Mouse (Mus musculus) kidney, postnatal 14 days (tissue): Measurements from ENCODE around the gene Hist1h2af.
"Not testable (repeated sequence)": the region's sequence is repeated elsewhere in the genome, so short reads cannot be mapped to it uniquely, and the experiment has no call there.

Experiments
- DNase-seq: peaks from one replicate; pipeline ENCODE4 v3.0.0; 2022; ENCODE audit warnings: mixed read lengths

Hist1h2af gene

GRCm38 (mm10) chr13:23536076-23536822, 2.5 kb downstream of the Hist1h2af start:
- DNase-seq = no peak

- no peak for DNase-seq
Measured at GRCm38 (mm10) chr13:23537006-23537710, 3.5 kb downstream of the Hist1h2af start.

- DNase-seq = no peak
Measured at GRCm38 (mm10) chr13:23538249-23538648, 4.5 kb downstream of the Hist1h2af start.

GRCm38 (mm10) chr13:23539821-23540220, 6.1 kb downstream of the Hist1h2af start:
- not testable (repeated sequence) for DNase-seq

DNA sequence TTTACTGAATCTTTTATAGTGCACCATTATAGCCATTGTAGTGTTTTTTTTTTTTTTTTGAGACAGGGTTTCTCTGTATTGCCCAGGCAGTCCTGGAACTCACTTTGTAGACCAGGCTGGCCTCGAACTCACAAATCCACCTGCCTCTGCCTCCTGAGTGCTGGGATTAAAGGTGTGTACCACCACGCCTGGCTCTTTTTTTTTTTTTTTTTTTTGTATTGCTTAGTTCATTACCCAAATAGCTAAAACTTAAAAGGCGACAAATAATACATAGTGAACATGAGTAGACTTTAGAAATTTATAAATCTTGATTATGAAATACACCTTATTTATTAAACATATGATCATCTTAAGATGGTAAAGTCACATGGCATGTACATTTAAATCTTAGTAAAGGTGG, 7.8 kb downstream of the Hist1h2af start:
- DNase-seq = no peak

- DNase-seq = not testable (repeated sequence)
Measured at GRCm38 (mm10) chr13:23542225-23542980, 8.7 kb downstream of the Hist1h2af start.

DNA sequence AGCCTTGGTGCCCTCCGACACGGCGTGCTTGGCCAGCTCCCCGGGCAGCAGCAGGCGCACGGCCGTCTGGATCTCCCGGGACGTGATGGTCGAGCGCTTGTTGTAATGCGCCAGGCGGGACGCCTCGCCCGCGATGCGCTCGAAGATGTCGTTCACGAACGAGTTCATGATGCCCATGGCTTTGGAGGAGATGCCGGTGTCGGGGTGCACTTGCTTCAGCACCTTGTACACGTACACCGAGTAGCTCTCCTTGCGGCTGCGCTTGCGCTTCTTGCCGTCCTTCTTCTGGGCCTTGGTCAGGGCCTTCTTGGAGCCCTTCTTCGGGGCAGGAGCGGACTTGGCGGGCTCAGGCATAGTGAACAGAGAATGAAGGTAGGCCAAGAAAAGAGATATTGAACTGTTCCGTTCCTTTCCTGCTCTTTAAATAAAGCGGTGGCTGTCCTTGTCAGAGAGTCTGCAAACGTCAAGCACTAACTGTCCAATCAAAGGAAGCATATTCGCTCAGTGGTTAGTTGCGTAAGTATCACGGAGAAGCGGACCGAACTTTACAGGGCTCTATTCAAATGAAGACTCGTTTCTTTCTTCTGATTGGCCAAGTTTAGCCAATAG, 9.4 kb downstream of the Hist1h2af start, which contains the start of gene Hist1h2bh:
Hist1h2bh (minus strand) TSS at position 394 of the 609 bp plus-strand sequence.
- peak; percentile 89 for DNase-seq

- peak; percentile 88 for DNase-seq
Measured at GRCm38 (mm10) chr13:23543965-23544786, 10.5 kb downstream of the Hist1h2af start, which contains the start of gene Hist1h3f. Hist1h3f (plus strand) TSS chr13:23544052.

DNA sequence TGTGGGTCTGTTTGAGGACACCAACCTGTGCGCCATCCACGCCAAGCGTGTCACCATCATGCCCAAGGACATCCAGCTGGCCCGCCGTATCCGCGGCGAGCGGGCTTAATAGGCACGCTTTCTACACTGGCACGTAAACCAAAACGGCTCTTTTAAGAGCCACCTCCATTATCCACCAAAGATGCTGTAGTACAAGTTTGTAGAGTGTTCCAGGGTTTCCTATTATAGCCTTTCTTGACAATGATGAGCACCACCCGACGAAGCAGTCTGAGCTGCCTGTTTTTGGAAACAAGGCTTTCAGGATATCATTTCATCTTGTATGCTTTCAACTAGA, 11.0 kb downstream of the Hist1h2af start:
- not testable (repeated sequence) for DNase-seq

DNA sequence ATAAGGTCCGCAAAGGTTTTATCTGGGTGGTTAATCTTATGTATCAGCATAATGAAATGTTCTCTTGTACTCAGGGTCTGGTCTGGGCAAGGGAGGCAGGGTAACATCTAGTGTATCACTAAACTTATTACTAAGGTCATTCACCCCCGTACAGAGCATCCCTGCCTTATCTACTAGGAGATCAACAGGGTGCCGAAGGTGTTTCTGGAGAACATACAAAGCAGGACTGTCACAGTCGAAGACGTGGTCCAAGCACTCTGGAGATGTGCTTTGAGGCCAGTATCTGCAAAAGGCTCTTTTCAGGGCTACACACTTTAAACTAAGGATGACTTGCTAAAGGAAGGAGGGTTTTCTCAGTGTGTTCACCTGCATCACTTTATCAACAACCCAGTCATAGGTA, 13.0 kb downstream of the Hist1h2af start:
- no peak for DNase-seq

DNA sequence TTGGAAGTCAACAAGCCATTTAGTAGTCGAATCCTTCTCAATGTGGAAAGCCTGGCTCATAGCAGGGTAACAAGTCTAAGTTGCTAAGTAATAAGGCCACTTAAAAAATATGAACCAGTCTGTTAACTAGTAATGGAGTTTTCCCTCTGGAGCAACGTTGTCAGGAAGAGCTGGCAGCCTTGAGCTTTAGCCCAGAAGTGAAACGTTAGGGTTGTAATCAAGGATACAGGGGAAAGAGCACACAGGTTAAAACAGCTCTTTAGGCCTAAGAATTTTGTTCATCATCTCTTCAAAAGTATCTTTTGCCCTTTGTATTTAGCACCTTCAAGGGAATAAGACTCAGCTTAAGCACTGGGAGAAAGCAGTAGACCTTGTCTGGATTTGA, 17.0 kb downstream of the Hist1h2af start:
- DNase-seq = no peak

DNA sequence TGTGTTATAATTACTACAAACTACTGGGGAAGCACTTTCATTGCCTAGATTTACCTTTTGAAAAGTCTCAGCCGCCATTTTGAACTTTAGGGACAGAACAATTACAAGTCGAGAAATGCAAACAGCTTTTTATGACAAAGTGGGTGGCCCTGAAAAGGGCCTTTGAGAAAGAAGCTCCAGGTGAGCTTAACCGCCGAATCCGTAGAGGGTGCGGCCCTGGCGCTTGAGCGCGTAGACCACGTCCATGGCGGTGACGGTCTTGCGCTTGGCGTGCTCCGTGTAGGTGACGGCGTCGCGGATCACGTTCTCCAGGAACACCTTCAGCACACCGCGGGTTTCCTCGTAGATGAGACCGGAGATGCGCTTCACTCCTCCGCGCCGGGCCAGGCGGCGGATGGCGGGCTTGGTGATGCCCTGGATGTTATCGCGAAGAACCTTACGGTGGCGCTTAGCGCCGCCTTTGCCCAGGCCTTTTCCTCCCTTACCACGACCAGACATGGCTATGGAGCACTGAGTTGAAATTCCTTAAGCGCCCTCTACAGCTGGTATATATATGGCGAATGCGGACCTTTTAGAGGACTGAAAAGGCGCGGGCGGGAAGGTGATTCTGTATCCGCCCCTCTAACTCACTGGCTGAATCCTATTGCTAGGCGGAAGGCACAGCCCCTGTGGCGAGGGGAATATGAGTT, 17.6 kb downstream of the Hist1h2af start, which contains the start of gene Hist1h4f:
Hist1h4f (minus strand) TSS at position 503 of the 689 bp plus-strand sequence.
- DNase-seq = peak; percentile 91

GRCm38 (mm10) chr13:23551931-23552914, 18.5 kb downstream of the Hist1h2af start:
- no peak for DNase-seq

DNA sequence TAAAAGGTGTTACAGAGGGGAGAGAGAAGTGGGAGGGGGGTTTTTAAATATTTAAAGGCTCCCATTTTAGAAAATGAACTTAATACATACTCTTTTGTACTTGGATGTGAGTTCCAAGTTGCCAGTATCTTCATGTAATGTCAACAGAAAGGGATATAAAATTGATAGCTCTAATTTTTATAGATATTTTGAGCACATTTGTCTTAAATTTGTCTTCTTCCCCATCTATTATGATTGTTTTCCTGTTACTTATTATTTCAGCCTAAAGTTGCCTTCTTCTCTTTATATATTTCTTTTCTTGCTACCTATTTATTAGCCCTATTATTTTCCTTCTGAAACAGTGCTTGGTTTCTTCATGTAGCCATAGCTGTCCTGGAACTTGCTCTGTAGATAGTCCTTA, 19.3 kb downstream of the Hist1h2af start, which contains the start of gene Hist1h1d:
Hist1h1d (plus strand) TSS at position 301 of the 400 bp plus-strand sequence.
- DNase-seq = no peak

DNA sequence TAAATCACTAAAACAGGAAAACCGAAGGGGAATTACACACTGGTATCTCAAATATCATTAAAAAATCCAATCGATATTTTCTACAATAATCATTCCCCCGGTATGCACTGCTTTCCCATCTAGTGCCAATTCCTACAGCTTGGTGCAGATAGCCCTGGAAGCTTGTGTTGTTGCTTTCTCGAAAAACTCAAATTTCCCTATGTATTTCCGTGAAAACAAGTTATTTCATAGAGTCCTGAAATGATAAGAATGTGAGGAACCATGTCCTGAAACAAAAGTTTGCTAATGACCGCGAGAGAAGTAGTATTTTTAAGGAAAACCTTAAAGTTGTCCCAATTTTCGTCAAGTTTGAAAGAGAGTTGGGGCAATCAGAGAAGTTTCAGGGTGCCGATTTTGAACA, 20.7 kb downstream of the Hist1h2af start:
- no peak for DNase-seq

DNA sequence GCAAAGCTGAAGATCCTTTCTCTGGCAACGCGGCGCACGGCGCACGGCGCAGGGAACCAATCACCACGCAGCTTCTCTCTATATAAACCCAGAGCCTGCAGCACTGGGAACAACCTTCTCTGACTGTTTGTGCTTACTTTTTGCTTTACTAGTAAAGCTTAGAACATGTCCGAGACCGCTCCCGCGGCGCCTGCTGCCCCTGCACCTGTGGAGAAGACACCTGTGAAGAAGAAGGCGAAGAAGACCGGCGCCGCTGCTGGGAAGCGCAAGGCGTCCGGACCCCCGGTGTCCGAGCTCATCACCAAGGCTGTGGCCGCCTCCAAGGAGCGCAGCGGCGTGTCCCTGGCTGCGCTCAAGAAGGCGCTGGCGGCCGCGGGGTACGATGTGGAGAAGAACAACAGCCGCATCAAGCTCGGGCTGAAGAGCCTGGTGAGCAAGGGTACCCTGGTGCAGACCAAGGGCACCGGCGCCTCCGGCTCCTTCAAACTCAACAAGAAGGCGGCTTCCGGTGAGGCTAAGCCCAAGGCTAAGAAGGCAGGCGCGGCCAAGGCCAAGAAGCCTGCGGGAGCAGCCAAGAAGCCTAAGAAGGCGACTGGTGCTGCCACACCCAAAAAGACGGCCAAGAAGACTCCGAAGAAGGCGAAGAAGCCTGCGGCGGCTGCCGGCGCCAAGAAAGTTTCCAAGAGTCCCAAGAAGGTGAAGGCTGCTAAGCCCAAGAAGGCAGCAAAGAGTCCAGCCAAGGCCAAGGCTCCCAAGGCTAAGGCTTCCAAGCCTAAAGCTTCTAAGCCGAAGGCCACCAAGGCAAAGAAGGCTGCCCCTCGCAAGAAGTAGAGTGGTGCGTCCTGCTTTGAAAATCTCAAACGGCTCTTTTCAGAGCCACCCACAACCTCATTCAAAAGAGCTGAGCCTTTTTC, 21.5 kb downstream of the Hist1h2af start:
- DNase-seq = peak; percentile 82

DNA sequence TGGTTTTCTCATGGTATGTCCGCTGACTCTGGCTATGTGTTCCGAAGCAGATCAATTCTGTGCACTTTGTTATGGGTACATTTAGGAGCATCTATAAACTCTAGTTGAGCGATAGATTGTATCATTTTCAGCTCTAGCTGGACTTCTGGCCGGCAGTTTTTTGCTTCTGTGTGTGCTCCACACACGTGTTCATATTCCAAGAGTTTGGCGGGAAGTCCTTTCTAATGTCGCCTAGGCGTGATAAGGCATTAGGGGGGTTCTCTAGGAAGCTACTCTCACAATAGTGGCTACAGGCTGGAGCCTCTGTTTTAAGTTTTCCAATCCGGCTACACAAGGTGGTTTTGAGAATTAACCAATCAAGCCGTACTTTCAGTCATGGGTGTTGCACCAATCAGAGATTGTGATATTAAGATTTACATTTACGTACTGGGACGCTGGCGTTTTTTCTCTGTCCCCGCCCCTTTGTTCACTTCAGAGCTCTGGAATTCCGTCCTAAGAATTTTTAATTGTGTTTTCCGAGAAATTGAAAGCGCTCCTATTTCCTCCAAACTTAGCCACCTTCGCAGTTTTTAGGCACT, 22.2 kb downstream of the Hist1h2af start:
- DNase-seq = peak; percentile 89

GRCm38 (mm10) chr13:23556906-23557305, 23.2 kb downstream of the Hist1h2af start:
- DNase-seq = no peak
